Mouse (Mus musculus) cerebellum, postnatal 10 days (tissue): ENCODE results near the gene Polr2i.
A peak's percentile ranks its signal among the peaks of the same experiment; 100 is the strongest.

ENCODE experiments used
- DNase-seq, 2 experiments: peaks; one replicate each; pipeline ENCODE4 v3.0.0; 2021; ENCODE audit warnings: mixed read lengths in 2 of 2

The Polr2i gene

GRCm38 (mm10) chr7:30269641-30270040 is 37.9 kb downstream of the Polr2i start:
- peak; percentile 53 to 57 for DNase-seq

GRCm38 (mm10) chr7:30274383-30274782 is 42.6 kb downstream of the Polr2i start:
- no peak for DNase-seq

- no peak for DNase-seq
These were observed 47.2 kb downstream of the Polr2i start for GRCm38 (mm10) chr7:30278911-30279310.

GRCm38 (mm10) chr7:30279536-30279935 is 47.8 kb downstream of the Polr2i start:
- DNase-seq = no peak

- peak; percentile 96 to 97 for DNase-seq
These were observed 48.4 kb downstream of the Polr2i start, which contains the start of the genes Thap8 and Wdr62 for GRCm38 (mm10) chr7:30279951-30280669. TSS of gene Thap8 (plus strand) at chr7:30280094. TSS of gene Wdr62 (minus strand) at chr7:30280419.

- peak; percentile 92 to 94 for DNase-seq
These were observed 49.0 kb downstream of the Polr2i start for GRCm38 (mm10) chr7:30280670-30281138.

- no peak for DNase-seq
These were observed 49.8 kb downstream of the Polr2i start for GRCm38 (mm10) chr7:30281522-30281921.

GRCm38 (mm10) chr7:30282740-30283139 is 51.0 kb downstream of the Polr2i start:
- no peak for DNase-seq
